Mouse (Mus musculus) frontal cortex, postnatal 14 days (tissue): ENCODE measurements at regions not wholly inside any gene's neighbourhood (a gene's known extent, or its start where the extent isn't known, plus 50 kb on each side); places are given as distances from the start of the nearest gene placed in this dataset.
"Not testable (repeated sequence)": the region's sequence is repeated elsewhere in the genome, so short reads cannot be mapped to it uniquely, and the experiment has no call there.

Source experiments
- DNase-seq, 2 experiments: peaks; one replicate each; pipeline ENCODE4 v3.0.0; 2022; ENCODE audit warnings: low spot score in 2 of 2

DNA sequence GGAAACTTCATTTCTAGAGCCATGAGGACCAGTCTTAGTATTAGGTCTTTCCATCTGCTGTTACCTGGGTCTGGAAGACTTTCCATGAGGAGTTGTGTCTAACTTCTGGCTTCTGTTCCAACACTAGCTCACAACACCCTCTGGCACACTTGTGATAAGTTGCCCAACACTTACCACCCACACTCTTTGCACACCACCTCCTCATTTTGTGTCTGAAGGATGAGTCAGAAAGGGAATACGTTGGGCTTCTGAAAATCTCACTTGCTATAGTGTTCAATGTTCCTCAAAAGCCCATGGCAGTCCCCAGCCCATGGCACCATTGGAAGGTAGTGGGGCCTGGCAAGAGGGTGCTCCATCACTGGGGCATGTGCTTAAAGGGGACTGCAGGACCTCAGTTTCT, 161.5 kb downstream of the Cartpt start:
- DNase-seq: no peak

DNA sequence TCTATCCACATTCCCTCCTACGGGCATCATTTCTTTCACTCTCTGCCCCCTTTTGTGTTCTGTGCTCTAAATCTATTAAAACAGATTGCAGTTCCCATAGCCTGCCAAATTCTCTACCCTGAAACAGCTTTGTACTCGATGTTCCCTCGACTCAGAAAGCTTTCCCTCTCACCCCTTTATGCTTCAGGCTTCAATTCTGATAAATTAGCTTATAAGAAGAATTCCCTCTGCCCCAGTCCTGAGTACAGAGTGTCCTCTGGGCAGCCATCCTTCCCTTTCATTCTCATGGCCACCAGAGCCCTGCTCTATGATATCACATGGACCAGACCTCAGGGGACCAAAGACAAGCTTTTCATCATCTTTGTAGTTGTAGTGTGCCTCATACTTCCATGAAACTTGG, 163.6 kb downstream of the Cartpt start:
- DNase-seq: no peak

DNA sequence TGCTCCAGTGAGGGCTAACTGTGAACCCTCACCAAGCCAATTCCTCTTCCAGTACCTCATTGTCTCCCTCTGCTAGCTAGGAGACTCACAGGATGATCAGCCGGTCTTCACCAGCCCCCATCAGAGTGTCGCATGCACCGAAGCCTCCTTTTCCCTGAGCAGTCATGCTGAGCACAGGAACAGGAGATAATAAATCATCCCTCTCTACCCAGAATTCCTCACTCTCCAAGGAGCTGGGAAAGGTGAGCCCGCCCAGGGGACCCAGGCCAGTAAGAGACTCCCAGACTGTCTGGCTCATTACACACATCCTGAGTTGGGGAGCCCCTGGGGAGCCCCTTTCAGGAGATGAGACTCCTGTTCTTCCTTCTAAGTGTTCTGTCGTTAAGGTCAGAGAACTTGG, 171.7 kb downstream of the Cartpt start:
- DNase-seq: no peak

DNA sequence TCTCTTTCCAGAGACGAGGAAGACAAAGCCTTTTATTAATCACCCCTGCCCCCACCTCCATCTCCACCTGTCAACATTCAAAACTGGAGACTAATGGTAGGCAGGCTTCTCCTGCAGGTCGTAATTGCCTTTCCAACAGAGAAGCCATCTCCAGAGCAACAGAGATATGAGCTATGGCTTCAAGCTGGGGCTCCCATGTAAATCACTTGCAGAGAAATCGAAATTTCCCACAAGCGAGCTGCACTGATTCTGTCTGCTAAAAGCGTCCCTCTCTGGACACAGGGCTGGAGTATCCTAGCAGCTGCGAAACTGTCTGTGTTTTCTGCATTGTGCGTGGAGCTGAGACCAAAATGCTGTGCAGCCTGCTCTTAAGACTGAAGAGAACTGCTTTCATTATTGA, 176.6 kb downstream of the Cartpt start:
- DNase-seq: no peak

DNA sequence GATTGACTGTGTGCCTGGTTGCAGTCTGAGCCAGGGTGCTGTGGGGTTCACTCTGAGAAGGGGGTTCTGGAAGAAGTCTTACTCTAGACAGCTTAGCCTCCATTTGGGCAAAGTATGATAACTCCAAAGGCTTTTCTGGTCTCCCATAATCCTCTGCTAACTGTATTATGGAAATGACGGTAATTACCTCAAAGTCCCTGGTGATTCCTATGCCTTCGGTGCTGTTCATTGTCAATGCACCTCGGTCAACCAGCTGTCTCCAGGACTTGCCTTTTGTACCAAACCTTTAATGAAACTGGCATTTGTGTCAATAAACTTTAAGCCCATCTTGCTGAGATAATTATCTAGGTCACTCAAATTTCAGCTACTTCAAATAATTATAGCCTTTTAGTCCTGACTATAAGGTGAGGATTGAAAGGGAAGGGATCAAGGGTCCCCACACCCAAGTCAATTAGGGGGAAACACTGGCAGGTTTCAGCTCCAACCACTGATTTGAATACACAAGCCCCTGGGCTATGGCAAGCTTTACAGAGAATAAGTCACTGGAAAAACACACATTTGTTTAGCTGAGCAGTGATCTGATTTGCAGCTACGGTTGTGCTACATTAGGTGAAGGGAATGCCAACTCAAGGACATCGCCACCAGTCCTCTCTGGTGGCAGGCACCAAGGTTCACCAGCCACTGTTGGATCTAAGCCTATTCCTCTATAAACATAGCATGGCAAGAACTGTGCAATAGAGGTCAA, 177.5 kb downstream of the Cartpt start:
- DNase-seq: no peak

DNA sequence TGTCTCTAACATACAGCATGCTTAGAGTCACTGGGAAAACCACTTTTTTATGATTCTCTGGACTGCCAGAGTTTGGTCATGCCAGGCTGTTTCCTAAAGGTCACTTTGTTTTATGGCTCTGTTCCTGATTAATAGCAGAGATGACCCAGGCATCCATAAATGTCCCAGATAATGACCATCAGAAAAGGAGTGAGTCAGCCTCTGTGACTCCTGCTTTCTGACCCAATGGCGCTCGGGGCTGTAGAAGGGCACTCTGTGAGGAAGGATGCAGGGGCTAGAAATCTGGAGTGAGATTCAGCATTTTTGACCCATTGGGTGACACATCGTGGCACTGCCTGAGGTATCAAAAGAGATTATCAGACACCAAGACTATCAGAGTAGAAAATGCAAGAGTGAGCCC, 180.3 kb downstream of the Cartpt start:
- no peak for DNase-seq

DNA sequence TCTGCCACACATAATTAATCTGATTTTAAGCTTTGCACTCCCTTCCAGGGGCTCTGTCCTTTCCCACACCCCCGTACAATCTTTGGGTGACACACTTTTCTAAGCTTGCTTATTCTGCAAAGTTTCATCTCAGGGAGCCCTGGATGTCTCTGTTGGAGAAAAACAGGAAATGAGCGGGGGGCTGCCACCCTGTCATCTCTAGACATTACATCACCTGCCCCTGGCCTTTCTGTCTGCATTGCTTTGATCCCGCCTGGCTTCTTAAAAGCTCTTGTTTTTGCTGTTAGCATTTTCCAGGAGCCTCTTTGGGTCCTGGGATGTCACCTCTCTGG, 180.2 kb upstream of the Map1b start:
- DNase-seq: no peak

DNA sequence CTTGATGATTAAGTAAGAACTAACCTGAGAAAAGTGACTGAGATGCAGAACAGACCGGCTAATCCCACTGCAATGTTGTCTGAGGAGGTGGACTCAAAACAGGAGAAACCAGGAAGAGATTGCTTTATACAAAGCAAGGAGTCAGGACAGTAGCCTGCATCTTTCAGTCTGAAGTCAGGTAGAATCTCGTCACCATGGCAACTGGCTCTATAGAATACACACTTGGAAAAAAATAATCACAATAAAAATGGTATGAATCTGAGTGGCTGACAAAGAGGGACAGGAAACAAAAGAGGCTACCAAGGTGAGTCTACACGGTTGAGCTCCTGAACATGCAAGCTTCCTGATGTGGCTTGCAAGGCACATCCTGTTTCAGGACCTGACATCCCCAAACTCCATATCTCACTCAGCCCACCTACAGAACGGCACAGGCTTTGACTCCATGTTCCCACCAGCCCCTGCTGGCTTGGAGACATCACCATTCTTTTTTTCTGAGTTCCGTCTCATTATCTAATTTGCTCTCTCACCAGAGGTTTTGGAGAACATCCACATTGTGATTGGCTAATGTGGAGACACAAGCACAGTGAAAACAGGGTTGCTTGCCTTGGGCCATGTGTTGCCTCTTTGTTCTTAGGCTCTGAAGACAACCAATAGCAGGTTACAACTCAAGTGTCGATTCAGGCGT, 179.7 kb upstream of the Map1b start:
- no peak for DNase-seq

DNA sequence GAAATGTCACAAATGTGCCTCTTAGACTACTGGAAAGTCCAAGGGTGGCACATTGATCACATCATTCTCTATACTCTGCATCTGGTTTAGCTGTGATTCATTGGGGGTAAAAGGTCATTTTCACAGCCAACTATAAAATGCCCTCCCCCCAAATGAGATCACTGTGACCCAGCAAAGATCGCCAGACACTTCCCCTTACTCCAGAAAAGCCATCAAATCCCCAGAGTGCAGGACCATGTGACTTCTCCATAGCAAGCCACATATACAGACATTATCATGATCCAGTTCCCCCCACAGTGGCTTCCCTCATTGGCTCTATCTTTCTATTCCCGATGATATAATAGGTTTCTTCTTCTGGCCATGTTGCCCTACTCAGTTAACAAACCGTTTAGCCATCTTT, 163.6 kb upstream of the Map1b start:
- DNase-seq: no peak

DNA sequence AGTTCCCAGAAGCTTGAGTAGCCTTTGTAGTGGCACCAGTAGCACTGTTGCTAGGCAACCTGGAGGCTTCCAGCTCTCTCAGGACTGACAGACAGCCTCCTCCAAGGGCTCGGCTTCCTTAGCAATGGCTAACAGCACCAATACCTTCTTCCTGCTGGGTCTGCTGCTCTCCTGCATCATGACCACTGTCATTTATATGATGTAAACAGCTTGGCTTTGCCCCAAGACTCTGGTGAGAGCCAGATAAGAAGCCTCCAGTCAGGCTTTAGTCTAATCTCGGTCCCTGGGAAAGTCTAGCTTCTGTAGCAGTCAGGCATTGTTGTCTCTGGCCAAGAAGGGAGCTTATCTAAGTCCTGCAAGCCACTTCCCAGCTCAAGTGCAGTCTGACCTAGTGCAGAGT, 163.1 kb upstream of the Map1b start:
- no peak for DNase-seq

DNA sequence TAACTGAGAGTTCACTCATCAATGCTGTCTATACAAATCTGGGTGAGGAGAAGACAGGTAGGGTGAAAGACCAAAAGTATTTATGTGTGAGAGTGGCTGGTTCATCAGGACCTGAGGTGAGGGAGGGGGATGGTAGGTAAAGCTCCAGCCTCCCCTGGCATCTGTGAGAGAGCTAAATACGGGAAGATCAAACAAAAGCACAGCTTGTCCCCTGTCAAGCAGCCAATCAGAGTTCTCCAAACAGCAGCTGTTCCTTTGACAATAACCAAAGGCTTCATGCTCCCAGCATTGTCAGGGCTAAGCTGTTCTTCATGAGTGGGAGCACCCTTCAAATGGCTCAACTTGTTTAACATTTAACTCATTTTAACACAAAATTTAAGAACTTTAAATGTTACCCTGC, 160.1 kb upstream of the Map1b start:
- DNase-seq: no peak

DNA sequence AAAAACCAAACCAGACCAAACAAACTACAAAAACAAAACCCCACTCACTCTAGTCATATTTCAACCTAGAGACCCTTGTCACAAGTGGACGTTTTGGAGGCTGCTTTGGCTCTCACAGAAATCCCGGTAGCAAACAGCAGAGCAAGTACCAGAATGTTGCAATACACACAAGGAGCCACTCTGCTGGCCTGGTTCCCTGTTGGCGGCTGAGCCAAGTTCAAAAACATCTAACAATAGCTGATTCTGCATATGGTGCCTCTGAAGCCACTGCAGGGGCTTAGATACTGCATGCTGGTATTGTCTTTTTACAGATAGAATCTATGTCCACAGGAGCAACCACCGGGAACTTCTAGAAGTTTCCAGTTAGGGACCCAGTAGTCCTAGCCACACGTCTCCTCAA, 159.6 kb upstream of the Map1b start:
- DNase-seq: peak; percentile 24 to 26

DNA sequence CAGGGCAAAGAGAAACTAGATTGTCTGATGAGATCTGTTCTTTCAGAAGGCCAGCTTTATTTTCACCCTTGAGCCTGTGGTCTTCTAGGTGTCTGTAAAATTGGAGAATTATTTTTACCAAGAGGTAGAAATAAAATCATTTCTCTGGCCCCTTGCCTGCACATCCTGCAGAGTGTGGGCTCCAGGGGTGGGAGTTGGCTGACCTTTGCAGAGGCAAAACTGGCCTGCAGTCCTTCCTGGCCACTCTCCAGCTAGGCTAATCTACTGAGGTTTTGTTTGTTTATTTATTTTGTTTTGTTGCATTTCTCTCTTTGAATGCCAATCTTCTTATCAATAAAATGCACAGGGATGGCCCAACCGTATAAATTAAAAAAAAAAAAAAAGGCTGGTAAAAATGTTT, 156.4 kb upstream of the Map1b start:
- no peak for DNase-seq

DNA sequence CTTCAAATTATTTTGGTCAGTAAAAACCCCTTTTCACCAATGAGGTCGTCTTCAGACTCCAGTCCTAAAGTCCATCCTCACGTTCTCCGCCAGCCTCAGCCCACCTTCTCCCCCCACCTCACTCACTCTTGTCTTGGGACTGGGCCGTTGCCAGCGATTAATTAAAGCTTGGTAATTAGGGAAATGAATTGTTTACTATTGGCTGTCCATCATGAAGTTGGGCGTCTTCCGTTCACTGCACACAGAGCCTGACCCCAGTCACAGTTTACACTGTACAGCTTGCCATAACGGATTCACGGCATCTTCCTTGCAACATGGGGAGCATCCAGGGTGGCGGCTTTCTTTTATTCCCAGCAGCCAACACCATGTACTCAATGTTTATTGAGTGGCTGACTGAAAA, 155.4 kb upstream of the Map1b start:
- DNase-seq: no peak

DNA sequence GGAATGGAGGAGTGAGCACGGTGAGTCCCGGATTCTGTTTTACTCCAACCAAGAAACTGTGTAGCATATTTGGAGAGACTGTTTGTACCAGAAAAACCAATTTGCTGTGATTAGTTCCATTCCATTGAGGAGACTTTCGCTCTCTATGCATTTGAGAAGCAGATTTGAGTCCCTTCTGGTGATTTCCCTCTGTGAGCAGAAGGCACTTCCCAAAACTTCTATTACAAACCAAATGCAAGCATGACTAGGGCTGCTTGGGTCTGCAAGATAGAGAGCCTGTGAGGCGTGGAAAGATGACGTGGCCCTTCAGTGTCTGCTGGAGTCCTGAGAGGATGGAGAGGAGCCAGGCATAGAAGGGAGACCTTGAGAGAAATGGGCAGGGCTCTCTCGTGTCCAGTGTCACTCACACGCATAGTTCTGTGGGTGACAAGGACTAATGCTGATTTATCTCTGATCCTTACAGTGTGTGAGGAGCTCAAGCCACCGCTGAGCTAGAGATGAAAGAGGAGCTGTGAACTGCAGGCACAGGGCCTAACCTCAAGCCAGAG, 153.7 kb upstream of the Map1b start:
- DNase-seq: no peak

DNA sequence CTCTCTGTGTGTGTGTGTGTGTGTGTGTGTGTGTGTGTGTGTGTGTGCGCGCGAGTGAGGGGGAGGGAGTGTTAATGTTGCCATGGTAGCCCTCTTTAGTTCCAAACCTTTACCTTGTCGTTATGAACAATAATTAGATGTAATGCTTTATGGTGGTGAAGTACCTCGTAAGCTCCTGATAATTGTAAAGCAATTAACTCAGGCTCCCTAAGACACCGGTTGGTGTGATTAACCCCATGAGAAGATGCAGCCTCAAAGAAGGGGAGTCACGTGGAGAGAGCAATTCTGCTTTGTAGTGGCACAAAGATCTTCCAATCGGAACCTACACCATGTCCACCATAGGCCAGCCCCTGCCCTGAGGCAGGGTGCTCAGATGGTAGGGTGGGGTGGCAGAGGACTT, 152.3 kb upstream of the Map1b start:
- DNase-seq: no peak

DNA sequence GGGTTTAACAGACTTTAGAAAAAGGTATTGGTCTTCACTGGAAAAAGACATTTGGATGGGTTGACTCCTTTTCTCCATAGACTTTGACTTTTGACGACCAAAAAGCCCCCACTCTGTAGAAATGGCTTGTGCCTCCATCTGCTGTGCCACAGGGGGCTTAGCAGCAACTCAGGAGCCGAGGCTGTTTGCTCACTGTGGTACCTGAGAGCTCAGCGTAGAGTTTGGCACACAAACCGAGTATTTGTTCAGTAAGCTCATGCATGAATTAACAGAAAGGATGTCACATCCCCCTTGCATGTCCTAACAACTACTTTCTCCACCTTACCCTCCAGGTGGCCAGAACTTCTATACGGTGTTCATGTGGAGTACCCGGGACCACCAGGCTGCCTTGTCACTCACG, 149.7 kb upstream of the Map1b start:
- DNase-seq: no peak

DNA sequence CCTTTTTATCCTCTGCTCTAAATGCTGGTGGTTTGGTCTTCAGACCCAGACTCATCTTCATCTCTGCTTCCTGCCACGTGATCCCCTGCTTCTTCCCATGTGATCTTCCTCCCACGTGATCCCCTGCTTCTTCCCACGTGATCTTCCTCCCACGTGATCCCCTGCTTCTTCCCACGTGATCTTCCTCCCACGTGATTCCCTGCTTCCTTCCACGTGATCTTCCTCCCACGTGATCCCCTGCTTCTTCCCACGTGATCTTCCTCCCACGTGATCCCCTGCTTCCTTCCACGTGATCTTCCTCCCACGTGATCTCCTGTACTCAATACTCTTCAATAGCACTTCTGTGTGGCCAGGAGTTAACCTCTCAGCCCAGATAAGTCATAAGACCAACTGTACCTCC, 147.1 kb upstream of the Map1b start:
- not testable (repeated sequence) for DNase-seq

DNA sequence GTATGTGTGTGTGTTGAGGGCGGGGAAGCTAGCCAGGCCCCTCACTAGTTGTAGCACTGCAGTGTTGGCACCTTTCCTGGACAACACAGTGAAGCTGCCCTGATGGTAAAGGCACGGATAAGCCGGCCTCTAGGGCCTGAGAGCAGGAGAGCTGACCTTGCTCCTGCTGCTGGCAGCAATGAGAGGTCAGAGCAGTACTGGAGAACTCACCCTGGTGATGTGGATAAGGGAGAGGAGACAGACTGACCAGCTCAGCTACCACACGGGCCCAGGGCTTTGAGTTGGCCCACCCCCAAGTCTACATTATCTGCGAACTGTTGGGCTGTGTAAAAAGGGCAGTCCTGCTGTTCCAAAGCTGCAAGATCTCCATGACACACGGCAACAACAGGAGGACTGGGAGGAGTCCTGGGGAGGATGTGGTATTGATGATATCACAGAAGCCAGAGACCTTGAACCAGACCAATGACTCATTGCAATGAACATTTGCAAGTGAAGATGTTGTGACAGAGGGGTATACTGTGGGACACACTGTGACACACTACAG, 131.4 kb upstream of the Map1b start:
- no peak for DNase-seq

DNA sequence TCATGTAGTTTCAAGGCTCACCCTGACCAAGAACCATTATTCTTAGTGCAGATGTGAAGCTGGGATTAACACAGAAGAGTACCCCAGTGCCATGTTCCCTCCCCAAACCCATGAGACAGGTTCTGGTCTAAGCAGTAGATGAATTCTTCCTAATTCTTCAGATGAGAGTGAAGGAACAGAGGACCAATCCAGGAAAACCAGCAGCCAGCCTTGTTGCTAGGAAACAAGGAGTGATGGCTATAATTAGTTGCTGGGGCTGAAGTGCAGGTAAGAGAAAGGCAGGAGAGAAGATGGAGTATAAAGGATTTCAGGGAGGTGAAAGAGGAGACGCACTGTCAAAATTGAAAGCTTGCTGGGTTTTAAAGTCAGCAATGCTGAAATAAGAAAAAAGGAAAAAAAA, 128.4 kb upstream of the Map1b start:
- peak in 1 of 2 experiments; percentile 27 for DNase-seq

DNA sequence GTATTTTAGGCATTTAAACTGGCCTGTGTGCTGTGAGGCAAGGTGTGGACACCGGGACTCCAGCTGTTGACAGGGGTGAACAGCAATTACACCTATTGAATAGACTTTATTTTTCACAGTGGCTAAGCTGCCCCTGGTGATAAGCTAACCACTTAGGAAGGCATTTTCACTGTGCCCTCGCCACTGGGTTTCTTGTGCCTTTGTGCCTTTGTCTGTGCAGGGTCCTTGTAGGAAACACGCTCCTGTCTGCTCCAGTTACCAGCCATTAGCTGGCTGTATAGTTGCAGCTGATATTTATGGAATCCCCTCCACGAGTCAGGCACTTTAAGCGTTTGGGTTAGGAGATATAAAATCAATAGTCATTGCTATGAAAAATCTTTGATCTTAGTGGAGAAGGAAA, 126.5 kb upstream of the Map1b start:
- DNase-seq: no peak

DNA sequence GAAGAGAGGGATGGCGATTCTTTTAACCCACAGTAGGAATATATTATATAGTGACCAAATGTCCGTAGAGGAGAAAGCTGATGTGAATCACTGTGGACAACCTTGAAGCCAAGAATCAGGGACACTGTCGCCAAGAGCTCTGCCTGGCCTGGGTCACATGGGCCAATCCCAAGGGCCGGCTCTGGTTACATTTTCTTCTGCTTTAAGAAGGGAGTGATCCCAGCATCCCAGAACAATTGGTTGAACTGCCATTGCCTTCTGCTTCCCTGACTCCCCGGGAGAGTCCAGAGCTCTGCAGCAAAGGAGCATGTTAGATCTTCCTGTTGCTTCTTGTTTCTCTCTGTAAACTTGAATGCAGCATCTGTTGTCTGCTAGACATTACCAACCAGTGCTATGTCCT, 126.0 kb upstream of the Map1b start:
- no peak for DNase-seq
